Mouse (Mus musculus) right cerebral cortex, adult 2 months (tissue): ENCODE measurements around the gene Rnf224.
A peak's percentile ranks its signal among the peaks of the same experiment; 100 is the strongest.

Source experiments
- DNase-seq, 2 experiments: peaks; one replicate each; pipeline ENCODE4 v3.0.0; 2021 to 2022; ENCODE audit warnings: low spot score in 2 of 2

Rnf224 gene

GRCm38 (mm10) chr2:25227406-25227805 is 9.2 kb downstream of the Rnf224 start:
- no peak for DNase-seq

GRCm38 (mm10) chr2:25226864-25227263 is 9.7 kb downstream of the Rnf224 start:
- DNase-seq = peak; percentile 31 to 44

GRCm38 (mm10) chr2:25225811-25226379 is 10.7 kb downstream of the Rnf224 start:
- DNase-seq = no peak

- DNase-seq = peak; percentile 99
Measured at GRCm38 (mm10) chr2:25224766-25225752, 11.5 kb downstream of the Rnf224 start.

GRCm38 (mm10) chr2:25224492-25224765 is 12.2 kb downstream of the Rnf224 start, which contains the start of gene Tubb4b:
Gene Tubb4b (minus strand): TSS chr2:25224702.
- no peak for DNase-seq

GRCm38 (mm10) chr2:25223681-25224491 is 12.7 kb downstream of the Rnf224 start:
- DNase-seq = peak; percentile 73 to 75

- no peak for DNase-seq
Measured at GRCm38 (mm10) chr2:25221331-25221772, 15.2 kb downstream of the Rnf224 start.

GRCm38 (mm10) chr2:25218445-25218844 is 18.1 kb downstream of the Rnf224 start, which contains the start of gene Fam166a:
Gene Fam166a (plus strand): TSS chr2:25218745.
- DNase-seq = no peak

GRCm38 (mm10) chr2:25217666-25218065 is 18.9 kb downstream of the Rnf224 start:
- no peak for DNase-seq

GRCm38 (mm10) chr2:25214444-25214843 is 22.1 kb downstream of the Rnf224 start, which contains the start of gene Stpg3:
Gene Stpg3 (minus strand): TSS chr2:25214637.
- DNase-seq = no peak

- no peak for DNase-seq
Measured at GRCm38 (mm10) chr2:25213266-25213865, 23.2 kb downstream of the Rnf224 start.

- peak; percentile 79 to 86 for DNase-seq
Measured at GRCm38 (mm10) chr2:25211121-25211670, 25.4 kb downstream of the Rnf224 start, which contains the start of gene Nelfb. Gene Nelfb (minus strand): TSS chr2:25211489.

GRCm38 (mm10) chr2:25210686-25211085 is 25.9 kb downstream of the Rnf224 start:
- peak in 1 of 2 experiments; percentile 28 for DNase-seq

- DNase-seq = no peak
Measured at GRCm38 (mm10) chr2:25207593-25207992, 29.0 kb downstream of the Rnf224 start.

- DNase-seq = no peak
Measured at GRCm38 (mm10) chr2:25203631-25204214, 32.9 kb downstream of the Rnf224 start.

- no peak for DNase-seq
Measured at GRCm38 (mm10) chr2:25200631-25201030, 36.0 kb downstream of the Rnf224 start.

GRCm38 (mm10) chr2:25197946-25198345 is 38.6 kb downstream of the Rnf224 start:
- DNase-seq = no peak

GRCm38 (mm10) chr2:25197191-25197590 is 39.4 kb downstream of the Rnf224 start:
- DNase-seq = no peak

- DNase-seq = no peak
Measured at GRCm38 (mm10) chr2:25196172-25196954, 40.2 kb downstream of the Rnf224 start, which contains the start of gene Tor4a. Gene Tor4a (minus strand): TSS chr2:25196886.
